Mouse (Mus musculus): ENCODE measurements around the gene 4833423E24Rik. TPM values are rescaled to one million over a fixed set of nuclear protein-coding genes. Genes with fewer than 3 reads are reported as not detected.

Gene 4833423E24Rik
- not detected in 2 replicates for total RNA-seq (2014; rRNA removed)
- not detected in 2 replicates for polyA plus RNA-seq (2012; rRNA removed)

DNA sequence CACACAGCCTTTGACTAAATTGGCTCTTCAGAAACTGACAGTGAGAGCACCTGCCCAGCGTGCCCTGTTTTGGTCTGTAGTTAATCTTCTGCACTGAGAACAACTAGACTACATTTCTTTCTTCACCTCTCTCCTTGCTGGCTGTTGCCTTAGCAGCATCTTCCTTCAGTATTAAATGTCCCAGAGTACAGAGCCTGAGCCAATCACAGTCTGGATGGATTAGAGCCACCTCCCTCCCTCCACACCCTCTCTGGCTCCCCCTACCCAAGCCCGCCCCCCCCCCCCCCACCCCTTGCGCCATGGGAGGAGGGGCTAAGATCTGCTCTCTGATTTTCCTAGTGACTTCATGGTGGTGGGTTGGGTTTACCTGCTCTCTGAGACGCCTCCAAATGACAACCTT lies at the start of gene 4833423E24Rik:
4833423E24Rik (minus strand) TSS at position 146 of the 400 bp plus-strand sequence.
- Histone ChIP-seq H3K27ac (replicated peaks; ENCODE audit: insufficient read depth, low read depth, low read length) (no peak within 1 kb of the TSS), H3K36me3 (ENCODE audit: control insufficient read depth, insufficient read depth, low read length) (no peaks in the 10 kb centered on the region), H3K4me3 (ENCODE audit: insufficient read depth, low read depth, low read length) (no peak within 1 kb of the TSS), H3K9ac (ENCODE audit: low read depth, low read length) (no peak within 1 kb of the TSS), H3K27me3 (ENCODE audit: control insufficient read depth, insufficient read depth, low read length) (no peaks in the 10 kb centered on the region), H3K79me2 (ENCODE audit: control insufficient read depth, insufficient read depth, low read length) (no peaks in the 10 kb centered on the region), H3K4me1 (ENCODE audit: control insufficient read depth, insufficient read depth, low read length) (no peaks in the 10 kb centered on the region)
- 43% methylated on average over 4 of the region's 4 CpGs for WGBS
- TF ChIP-seq CTCF (IDR thresholded peaks at IDR 0.05; ENCODE audit: low read depth, low read length) (no peak), POLR2A (IDR thresholded peaks at IDR 0.05; ENCODE audit: extremely low read depth, insufficient read depth, low read length) (no peak)
- DNase-seq (ENCODE audit: extremely low read depth, low read depth, low spot score) = no peak

- DNase-seq (ENCODE audit: extremely low read depth, low read depth, low spot score) = peak; percentile 40
- 28% methylated on average over 4 of the region's 4 CpGs for WGBS
- TF ChIP-seq POLR2A (IDR thresholded peaks at IDR 0.05; ENCODE audit: extremely low read depth, insufficient read depth, low read length) = no peak
- TF ChIP-seq CTCF (IDR thresholded peaks at IDR 0.05; ENCODE audit: low read depth, low read length) = peak; percentile 61
- no peaks in the 10 kb centered on the region for H3K4me1 ChIP-seq (ENCODE audit: control insufficient read depth, insufficient read depth, low read length)
- H3K79me2 ChIP-seq (ENCODE audit: control insufficient read depth, insufficient read depth, low read length) = no peaks in the 10 kb centered on the region
- no peak overlapping the region for H3K9ac ChIP-seq (ENCODE audit: low read depth, low read length)
- no peaks in the 10 kb centered on the region for H3K27me3 ChIP-seq (ENCODE audit: control insufficient read depth, insufficient read depth, low read length)
- H3K4me3 ChIP-seq (ENCODE audit: insufficient read depth, low read depth, low read length) = no peak overlapping the region
- no peaks in the 10 kb centered on the region for H3K36me3 ChIP-seq (ENCODE audit: control insufficient read depth, insufficient read depth, low read length)
- no peak overlapping the region for H3K27ac ChIP-seq (replicated peaks; ENCODE audit: insufficient read depth, low read depth, low read length)
Observed at GRCm38 (mm10) chr2:85561187-85561586, 42.4 kb upstream of the 4833423E24Rik start.

GRCm38 (mm10) chr2:85560226-85560625 lies 41.4 kb upstream of the 4833423E24Rik start:
- H3K27ac ChIP-seq (replicated peaks; ENCODE audit: insufficient read depth, low read depth, low read length) = no peak overlapping the region
- no peaks in the 10 kb centered on the region for H3K36me3 ChIP-seq (ENCODE audit: control insufficient read depth, insufficient read depth, low read length)
- no peak overlapping the region for H3K4me3 ChIP-seq (ENCODE audit: insufficient read depth, low read depth, low read length)
- no peaks in the 10 kb centered on the region for H3K27me3 ChIP-seq (ENCODE audit: control insufficient read depth, insufficient read depth, low read length)
- H3K79me2 ChIP-seq (ENCODE audit: control insufficient read depth, insufficient read depth, low read length) = no peaks in the 10 kb centered on the region
- TF ChIP-seq CTCF (IDR thresholded peaks at IDR 0.05; ENCODE audit: low read depth, low read length) (no peak), POLR2A (IDR thresholded peaks at IDR 0.05; ENCODE audit: extremely low read depth, insufficient read depth, low read length) (no peak)
- H3K4me1 ChIP-seq (ENCODE audit: control insufficient read depth, insufficient read depth, low read length) = no peaks in the 10 kb centered on the region
- no peak for DNase-seq (ENCODE audit: extremely low read depth, low read depth, low spot score)
- H3K9ac ChIP-seq (ENCODE audit: low read depth, low read length) = no peak overlapping the region
- 43% methylated on average over 4 of the region's 4 CpGs for WGBS

DNA sequence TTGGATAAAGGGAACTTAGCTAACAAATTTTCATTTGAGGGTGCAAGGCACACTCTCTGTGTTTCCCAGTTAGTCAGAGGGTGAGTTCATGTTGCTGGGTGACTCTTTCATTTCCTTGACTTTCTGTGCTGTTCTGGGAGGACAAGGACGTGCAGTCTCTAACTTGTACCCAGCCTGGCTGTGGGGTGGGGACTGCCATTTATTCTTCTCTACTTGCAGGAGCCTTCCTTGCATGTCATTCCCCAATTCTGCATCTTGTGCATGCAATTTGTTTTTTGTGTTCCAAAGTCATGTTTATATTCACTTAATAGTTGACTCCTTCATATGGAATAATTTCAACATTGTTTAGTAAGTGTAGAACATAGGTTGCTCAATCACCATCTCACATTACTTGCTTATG lies 36.0 kb upstream of the 4833423E24Rik start:
- no peak overlapping the region for H3K4me3 ChIP-seq (ENCODE audit: insufficient read depth, low read depth, low read length)
- WGBS = 67% methylated on average over 1 of the region's 1 CpGs
- no peaks in the 10 kb centered on the region for H3K79me2 ChIP-seq (ENCODE audit: control insufficient read depth, insufficient read depth, low read length)
- no peak for DNase-seq (ENCODE audit: extremely low read depth, low read depth, low spot score)
- no peak overlapping the region for H3K9ac ChIP-seq (ENCODE audit: low read depth, low read length)
- no peak for TF ChIP-seq CTCF (IDR thresholded peaks at IDR 0.05; ENCODE audit: low read depth, low read length)
- no peak for TF ChIP-seq POLR2A (IDR thresholded peaks at IDR 0.05; ENCODE audit: extremely low read depth, insufficient read depth, low read length)
- H3K27me3 ChIP-seq (ENCODE audit: control insufficient read depth, insufficient read depth, low read length) = no peaks in the 10 kb centered on the region
- H3K27ac ChIP-seq (replicated peaks; ENCODE audit: insufficient read depth, low read depth, low read length) = no peak overlapping the region
- H3K4me1 ChIP-seq (ENCODE audit: control insufficient read depth, insufficient read depth, low read length) = no peaks in the 10 kb centered on the region
- no peaks in the 10 kb centered on the region for H3K36me3 ChIP-seq (ENCODE audit: control insufficient read depth, insufficient read depth, low read length)

- Histone ChIP-seq H3K27me3 (ENCODE audit: control insufficient read depth, insufficient read depth, low read length) (no peaks in the 10 kb centered on the region; the same call in 1 of the 2 replicates), H3K4me1 (ENCODE audit: control insufficient read depth, insufficient read depth, low read length) (no peaks in the 10 kb centered on the region), H3K4me3 (ENCODE audit: insufficient read depth, low read depth, low read length) (no peak overlapping the region), H3K36me3 (ENCODE audit: control insufficient read depth, insufficient read depth, low read length) (no peaks in the 10 kb centered on the region), H3K79me2 (ENCODE audit: control insufficient read depth, insufficient read depth, low read length) (no peaks in the 10 kb centered on the region), H3K9ac (ENCODE audit: low read depth, low read length) (no peak overlapping the region), H3K27ac (replicated peaks; ENCODE audit: insufficient read depth, low read depth, low read length) (no peak overlapping the region)
- no peak for DNase-seq (ENCODE audit: extremely low read depth, low read depth, low spot score)
- WGBS = 76% methylated on average over 1 of the region's 1 CpGs
- TF ChIP-seq CTCF (IDR thresholded peaks at IDR 0.05; ENCODE audit: low read depth, low read length) = no peak
- TF ChIP-seq POLR2A (IDR thresholded peaks at IDR 0.05; ENCODE audit: extremely low read depth, insufficient read depth, low read length) = no peak
Observed at GRCm38 (mm10) chr2:85533934-85534333, 15.1 kb upstream of the 4833423E24Rik start.

DNA sequence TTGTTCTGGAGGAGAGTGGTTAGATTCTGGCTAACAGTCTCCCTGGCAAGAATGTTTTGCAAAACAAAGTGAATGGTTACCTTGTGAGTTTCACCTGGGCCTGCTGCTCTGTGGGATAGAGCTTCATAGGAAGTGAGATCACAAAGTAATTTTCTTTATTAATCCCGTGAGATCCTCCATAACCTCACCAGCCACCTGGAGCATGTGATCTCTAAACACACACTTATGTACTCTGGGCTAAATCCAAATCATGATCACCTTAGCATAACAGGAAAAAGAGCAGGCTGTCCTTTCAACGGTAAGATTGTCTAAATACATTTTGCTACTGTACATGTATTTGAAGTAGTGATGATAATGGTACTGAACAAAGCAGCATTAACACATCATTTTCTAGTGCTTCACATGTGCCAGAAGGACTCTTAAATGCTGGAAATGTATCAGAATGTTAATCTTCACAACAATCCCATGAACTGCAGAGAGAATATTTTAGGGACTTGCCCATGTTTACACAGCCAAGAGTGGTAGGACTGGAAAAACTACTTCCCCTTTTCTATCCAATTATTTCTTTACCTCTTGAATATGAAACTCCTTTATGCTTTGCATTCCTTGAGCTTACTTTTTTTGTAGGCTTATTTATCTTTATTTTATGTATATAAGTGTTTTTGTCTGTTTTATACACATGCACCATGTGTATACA lies 13.4 kb upstream of the 4833423E24Rik start:
- Histone ChIP-seq H3K36me3 (ENCODE audit: control insufficient read depth, insufficient read depth, low read length) (no peaks in the 10 kb centered on the region), H3K27ac (replicated peaks; ENCODE audit: insufficient read depth, low read depth, low read length) (no peak overlapping the region), H3K9ac (ENCODE audit: low read depth, low read length) (no peak overlapping the region), H3K4me1 (ENCODE audit: control insufficient read depth, insufficient read depth, low read length) (no peaks in the 10 kb centered on the region), H3K4me3 (ENCODE audit: insufficient read depth, low read depth, low read length) (no peak overlapping the region), H3K27me3 (ENCODE audit: control insufficient read depth, insufficient read depth, low read length) (no peaks in the 10 kb centered on the region), H3K79me2 (ENCODE audit: control insufficient read depth, insufficient read depth, low read length) (no peaks in the 10 kb centered on the region)
- DNase-seq (ENCODE audit: extremely low read depth, low read depth, low spot score) = no peak
- 89% methylated on average over 2 of the region's 2 CpGs for WGBS
- no peak for TF ChIP-seq CTCF (IDR thresholded peaks at IDR 0.05; ENCODE audit: low read depth, low read length)
- no peak for TF ChIP-seq POLR2A (IDR thresholded peaks at IDR 0.05; ENCODE audit: extremely low read depth, insufficient read depth, low read length)

Data from liver, adult 2 months (tissue).